Mouse (Mus musculus) forebrain, embryonic 11.5 days (tissue): Measurements from ENCODE around the gene A530064D06Rik. TPM values are rescaled to one million over a fixed set of nuclear protein-coding genes. Genes with fewer than 3 reads are reported as not detected.
A peak's percentile ranks its signal among the peaks of the same experiment; 100 is the strongest.

Experiments used
- ATAC-seq: fragments of 200-750 bp; cut with Nextera tagmentation; replicated peaks from 2 replicates; pipeline ENCODE4 v1.8.0; 2017; ENCODE audit warnings: moderate TSS enrichment; ENCODE audit not compliant: low FRiP score
- DNase-seq: peaks from one replicate; pipeline ENCODE4 v3.0.0-alpha.2; 2017; ENCODE audit warnings: low spot score
- H3K27ac ChIP-seq: fragments of 300-500 bp; sonication (generic); 2 replicates; pipeline ENCODE4 v1.5.1; 2014; ENCODE audit warnings: low read depth, low read length
- H3K27me3 ChIP-seq: fragments of 300-500 bp; sonication (generic); 2 replicates; pipeline ENCODE4 v1.6.1; 2014; ENCODE audit warnings: mild to moderate bottlenecking, low read length, mixed read lengths; ENCODE audit not compliant: control insufficient read depth, insufficient read depth
- H3K36me3 ChIP-seq: fragments of 300-500 bp; sonication (generic); 2 replicates; pipeline ENCODE4 v1.6.1; 2014; ENCODE audit warnings: mild to moderate bottlenecking, low read length, moderate library complexity, mixed read lengths; ENCODE audit not compliant: control insufficient read depth, insufficient read depth
- H3K4me1 ChIP-seq: fragments of 300-500 bp; sonication (generic); replicated peaks from 2 replicates; pipeline ENCODE4 v1.6.1; 2014; ENCODE audit warnings: low read length, mixed read lengths; ENCODE audit not compliant: control insufficient read depth, insufficient read depth
- H3K4me2 ChIP-seq: fragments of 300-500 bp; sonication (generic); 2 replicates; pipeline ENCODE4 v1.6.1; 2014; ENCODE audit warnings: low read depth, mild to moderate bottlenecking, low read length, moderate library complexity, mixed read lengths; ENCODE audit not compliant: severe bottlenecking
- H3K4me3 ChIP-seq: fragments of 300-500 bp; sonication (generic); 2 replicates; pipeline ENCODE4 v1.5.1; 2014; ENCODE audit warnings: low read depth, low read length
- H3K9ac ChIP-seq: fragments of 300-500 bp; sonication (generic); 2 replicates; pipeline ENCODE4 v1.6.1; 2014; ENCODE audit warnings: low read length
- H3K9me3 ChIP-seq: fragments of 300-500 bp; sonication (generic); 2 replicates; pipeline ENCODE4 v1.6.1; 2016; ENCODE audit warnings: low read length, mixed read lengths; ENCODE audit not compliant: control insufficient read depth
- WGBS: fragments of 180-500 bp; shearing (Covaris S2); extraction: QIAGEN DNeasy Blood & Tissue Kit; methylation state at CpG from one replicate; pipeline ENCODE4 v1.1.7; 2014; 5-methylcytosine and 5-hydroxymethylcytosine counted together
- polyA plus RNA-seq: library from polyadenylated mRNA; unstranded; fragments of >200 nt; fragmentation: Nextera tagmentation; extraction: Ambion mirVana; gene quantifications from 2 replicates; pipeline ENCODE4 v1.2.1, GENCODE M21; 2014

The A530064D06Rik gene
- polyA plus RNA-seq, 1 experiment from 2014 or later, result not detected

GRCm38 (mm10) chr17:48100441-48101417 is 66.3 kb downstream of the A530064D06Rik start:
- Histone ChIP-seq H3K9me3 (no peaks in the 10 kb centered on the region), H3K4me3 (peak overlapping the region; percentile 11; the same call in 1 of the 2 replicates), H3K27ac (no peak overlapping the region), H3K36me3 (no peaks in the 10 kb centered on the region), H3K4me1 (peaks cover 24% of the 10 kb centered on the region), H3K4me2 (peak overlapping the region; percentile 36), H3K27me3 (peaks cover 45% of the 10 kb centered on the region), H3K9ac (no peak overlapping the region)
- ATAC-seq (peak; percentile 62), DNase-seq (peak; percentile 94)
- WGBS, result 12% methylated on average over 20 of the region's 21 CpGs

GRCm38 (mm10) chr17:48099312-48099711 is 67.8 kb downstream of the A530064D06Rik start:
- Histone ChIP-seq H3K36me3 (no peaks in the 10 kb centered on the region), H3K4me2 (no peak overlapping the region), H3K9ac (no peak overlapping the region), H3K9me3 (no peaks in the 10 kb centered on the region), H3K4me3 (no peak overlapping the region), H3K27ac (no peak overlapping the region), H3K4me1 (peaks cover 26% of the 10 kb centered on the region), H3K27me3 (peaks cover 59% of the 10 kb centered on the region)
- WGBS, result 7% methylated on average over 11 of the region's 11 CpGs
- ATAC-seq (no peak), DNase-seq (no peak)

Other genes with a start within 250 kb of the A530064D06Rik start
- 26.1 and 27.8 TPM in 2 replicates for gene Foxp4, start 242.6 kb downstream of the A530064D06Rik start, polyA plus RNA-seq
- not detected in 2 replicates for gene 1700122O11Rik, start 129.0 kb downstream of the A530064D06Rik start, polyA plus RNA-seq
- not detected in 2 replicates for gene 1700067P10Rik, start 78.0 kb downstream of the A530064D06Rik start, polyA plus RNA-seq
- gene 9830107B12Rik, start 21.0 kb downstream of the A530064D06Rik start, polyA plus RNA-seq, result not detected in 2 replicates
- gene Trem1, start 65.5 kb upstream of the A530064D06Rik start, polyA plus RNA-seq, result 0.12 TPM in 1 of 2 replicates, not detected in the other
- not detected in 2 replicates for gene Trem3, start 80.5 kb upstream of the A530064D06Rik start, polyA plus RNA-seq
- gene Treml4, start 97.0 kb upstream of the A530064D06Rik start, polyA plus RNA-seq, result not detected in 2 replicates
- 0.20 and 0.51 TPM in 2 replicates for gene Treml2, start 132.2 kb upstream of the A530064D06Rik start, polyA plus RNA-seq
- gene B430306N03Rik, start 148.9 kb upstream of the A530064D06Rik start, polyA plus RNA-seq, result 0.25 TPM in 1 of 2 replicates, not detected in the other
- 1.0 and 1.2 TPM in 2 replicates for gene Trem2, start 179.1 kb upstream of the A530064D06Rik start, polyA plus RNA-seq
- 2.6 TPM in 2 replicates for gene Treml1, start 192.6 kb upstream of the A530064D06Rik start, polyA plus RNA-seq
- 24.5 and 25.6 TPM in 2 replicates for gene Nfya, start 242.6 kb upstream of the A530064D06Rik start, polyA plus RNA-seq
- 91.6 and 91.8 TPM in 2 replicates for gene Oard1, start 242.7 kb upstream of the A530064D06Rik start, polyA plus RNA-seq